Mouse (Mus musculus): ENCODE measurements around the gene 4930474N05Rik. TPM values are rescaled to one million over a fixed set of nuclear protein-coding genes. Genes with fewer than 3 reads are reported as not detected.
A peak's percentile ranks its signal among the peaks of the same experiment; 100 is the strongest.

Gene 4930474N05Rik
- polyA plus RNA-seq (2015; fragmentation: Nextera tagmentation; extraction: Ambion mirVana) = not detected in 2 replicates

DNA sequence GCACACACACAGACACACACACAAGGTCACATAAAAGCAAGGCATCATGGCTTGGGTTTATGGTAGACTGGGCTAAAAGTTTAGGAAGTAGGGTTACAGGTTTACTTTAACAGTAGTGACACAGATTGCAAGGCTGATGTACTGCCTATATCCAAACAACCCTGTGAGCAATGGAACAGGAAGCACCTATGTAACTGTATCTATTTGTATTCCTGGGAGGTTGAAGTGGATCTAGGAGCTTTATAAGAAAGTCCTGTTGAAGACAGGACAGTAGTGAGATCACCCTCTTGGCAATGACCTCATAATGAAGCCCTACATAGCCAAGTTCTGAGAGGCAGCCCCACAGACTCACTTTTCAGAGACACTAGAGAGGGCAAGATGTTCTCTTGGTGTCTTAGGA lies at the start of gene 4930474N05Rik:
Gene 4930474N05Rik, plus strand, starts transcription at position 301 of the 400 bp plus-strand sequence.
- Histone ChIP-seq H3K4me3 (no peak within 1 kb of the TSS), H3K4me2 (no peak within 1 kb of the TSS), H3K9ac (no peak within 1 kb of the TSS), H3K9me3 (no peaks in the 10 kb centered on the region), H3K27ac (replicated peaks) (no peak within 1 kb of the TSS), H3K36me3 (no peaks in the 10 kb centered on the region), H3K27me3 (no peaks in the 10 kb centered on the region), H3K4me1 (replicated peaks) (no peaks in the 10 kb centered on the region)
- ATAC-seq (ENCODE audit: low FRiP score, low read depth) = no peak

DNA sequence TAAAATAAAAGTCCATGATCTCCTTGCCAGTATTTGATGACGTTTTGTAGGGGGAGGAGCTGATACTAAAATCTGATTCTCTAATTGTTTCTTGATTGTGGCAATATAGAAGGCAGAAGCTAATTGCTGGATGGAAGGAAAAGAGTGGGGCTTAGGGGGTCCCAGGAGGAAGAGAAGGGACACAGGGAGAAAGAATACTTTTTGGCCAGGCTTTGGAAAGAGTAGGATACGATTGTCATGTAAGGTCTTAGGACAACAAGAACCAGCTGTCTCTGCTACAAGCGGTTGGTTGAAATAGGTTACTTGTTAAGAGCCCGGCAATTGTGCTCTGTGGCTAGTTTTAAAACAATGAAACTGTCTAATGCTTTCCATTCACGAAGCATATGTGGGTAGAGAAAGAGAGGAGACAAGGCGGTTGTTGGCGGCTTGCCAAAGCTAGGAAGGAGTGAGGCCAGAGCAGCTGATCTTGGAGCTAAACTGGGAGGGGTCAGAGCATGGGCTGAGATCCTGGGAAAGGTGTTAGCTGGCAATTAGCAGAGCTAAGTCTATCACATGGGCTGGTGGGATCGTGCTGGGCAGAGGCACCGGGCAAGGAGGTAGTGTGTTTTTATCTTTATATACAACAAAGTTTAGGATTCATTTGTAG lies 45.8 kb upstream of the 4930474N05Rik start:
- Histone ChIP-seq H3K9ac (no peak overlapping the region), H3K27me3 (no peaks in the 10 kb centered on the region), H3K36me3 (no peaks in the 10 kb centered on the region), H3K27ac (replicated peaks) (no peak overlapping the region), H3K9me3 (no peaks in the 10 kb centered on the region), H3K4me3 (no peak overlapping the region), H3K4me2 (peak overlapping the region; percentile 10; the same call in 1 of the 2 replicates), H3K4me1 (replicated peaks) (peaks cover 6% of the 10 kb centered on the region; the same call in 1 of the 2 replicates)
- WGBS = 38% methylated on average over 9 of the region's 9 CpGs
- ATAC-seq (ENCODE audit: low FRiP score, low read depth) = peak; percentile 79

DNA sequence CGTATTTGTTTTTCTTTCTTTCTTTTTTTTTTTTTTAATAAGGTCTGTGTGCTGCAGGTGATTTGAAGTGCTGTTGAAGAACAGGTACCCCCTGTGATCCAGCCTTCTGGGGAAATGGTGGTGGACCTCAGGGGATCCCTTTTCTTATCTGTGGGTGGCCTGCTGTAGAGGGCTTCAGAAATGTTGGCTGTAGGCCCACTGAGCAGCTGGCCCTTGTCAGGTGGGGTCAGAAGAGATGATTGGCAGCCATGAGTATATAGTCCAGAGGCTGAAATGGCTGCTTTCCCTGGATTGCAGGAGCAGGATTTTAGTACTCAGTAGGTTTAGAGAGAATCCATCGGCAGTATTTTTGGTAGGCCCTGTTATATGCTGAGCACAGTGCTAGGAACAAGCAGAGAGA lies 41.4 kb upstream of the 4930474N05Rik start:
- Histone ChIP-seq H3K4me3 (no peak overlapping the region), H3K4me1 (replicated peaks) (peaks cover 6% of the 10 kb centered on the region; the same call in 1 of the 2 replicates), H3K27ac (replicated peaks) (no peak overlapping the region), H3K36me3 (no peaks in the 10 kb centered on the region), H3K9ac (no peak overlapping the region), H3K4me2 (no peak overlapping the region), H3K9me3 (no peaks in the 10 kb centered on the region), H3K27me3 (no peaks in the 10 kb centered on the region)
- ATAC-seq (ENCODE audit: low FRiP score, low read depth) = no peak
- WGBS = 91% methylated on average over 2 of the region's 2 CpGs

DNA sequence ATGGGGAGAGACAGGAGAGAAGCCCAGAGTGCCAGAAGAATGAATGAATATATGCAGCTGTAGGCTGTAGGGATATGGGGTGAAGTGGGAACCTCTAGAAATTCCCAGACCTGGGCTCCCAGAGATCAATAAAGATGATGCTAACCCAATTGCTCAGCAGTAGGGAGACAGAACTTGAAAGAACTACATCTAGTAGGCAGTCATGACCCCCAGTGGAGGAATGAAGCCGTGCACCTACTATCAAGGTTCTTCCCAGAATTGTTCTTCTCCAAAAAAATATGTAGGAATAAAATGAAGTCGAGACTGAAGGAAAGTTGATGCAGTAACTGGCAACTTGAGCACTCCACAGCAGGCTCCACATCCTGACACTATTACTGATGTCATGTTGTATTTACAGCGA lies 3.8 kb downstream of the 4930474N05Rik start:
- H3K36me3 ChIP-seq = no peaks in the 10 kb centered on the region
- H3K4me3 ChIP-seq = no peak overlapping the region

DNA sequence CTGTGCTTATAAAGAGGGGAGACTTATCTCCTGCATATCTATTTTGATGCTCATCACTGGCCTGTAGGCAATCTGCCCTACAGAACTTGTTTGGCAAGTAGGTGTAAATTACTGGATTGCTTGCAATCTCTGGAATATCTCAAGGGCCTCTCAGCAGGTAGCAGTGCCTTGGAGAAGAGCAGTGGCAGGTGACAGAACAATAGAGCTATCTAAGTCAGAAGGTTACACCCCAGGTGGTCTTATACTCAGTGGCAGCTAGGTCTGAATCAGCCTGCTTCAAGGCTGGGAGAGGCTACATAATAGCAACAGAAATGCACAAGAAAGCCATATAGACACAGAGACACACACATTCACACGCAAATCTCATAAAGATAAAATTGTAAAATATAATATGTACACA lies 4.9 kb downstream of the 4930474N05Rik start:
- H3K27ac ChIP-seq (replicated peaks) = no peak overlapping the region
- H3K9me3 ChIP-seq = no peaks in the 10 kb centered on the region
- no peak overlapping the region for H3K9ac ChIP-seq
- H3K4me2 ChIP-seq = no peak overlapping the region
- H3K27me3 ChIP-seq = no peaks in the 10 kb centered on the region
- ATAC-seq (ENCODE audit: low FRiP score, low read depth) = no peak
- H3K4me3 ChIP-seq = no peak overlapping the region
- WGBS = 63% methylated on average over 1 of the region's 1 CpGs
- H3K36me3 ChIP-seq = no peaks in the 10 kb centered on the region
- H3K4me1 ChIP-seq (replicated peaks) = no peaks in the 10 kb centered on the region

More for the DNA sequence above, 3.8 kb downstream of the 4930474N05Rik start:
- Histone ChIP-seq H3K27ac (replicated peaks) (no peak overlapping the region), H3K4me2 (no peak overlapping the region), H3K27me3 (no peaks in the 10 kb centered on the region), H3K4me1 (replicated peaks) (no peaks in the 10 kb centered on the region), H3K9ac (no peak overlapping the region), H3K9me3 (no peaks in the 10 kb centered on the region)
- WGBS = 89% methylated on average over 3 of the region's 3 CpGs
- no peak for ATAC-seq (ENCODE audit: low FRiP score, low read depth)

DNA sequence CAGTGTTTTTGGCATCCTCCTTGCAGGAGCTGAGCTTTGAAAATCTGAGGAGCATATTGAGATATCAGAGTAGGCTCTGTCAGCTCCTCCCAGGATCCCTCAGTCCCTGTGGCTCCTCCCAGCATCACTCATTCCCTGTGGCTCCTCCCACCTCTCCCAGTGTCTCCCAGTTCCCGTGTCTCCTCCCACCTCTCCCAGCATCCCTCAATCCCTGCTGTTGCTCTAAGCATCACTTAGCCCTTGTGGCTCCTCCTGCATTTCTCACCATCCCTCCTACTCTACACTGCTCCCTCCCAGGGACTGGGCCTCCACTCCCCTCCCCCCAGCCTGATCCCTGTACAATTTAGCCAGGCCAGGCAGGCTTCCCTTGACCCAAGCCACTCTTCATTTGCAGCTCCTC lies 6.0 kb downstream of the 4930474N05Rik start:
- Histone ChIP-seq H3K4me2 (no peak overlapping the region), H3K4me1 (replicated peaks) (no peaks in the 10 kb centered on the region), H3K27me3 (no peaks in the 10 kb centered on the region), H3K9ac (no peak overlapping the region), H3K27ac (replicated peaks) (no peak overlapping the region), H3K36me3 (no peaks in the 10 kb centered on the region), H3K9me3 (no peaks in the 10 kb centered on the region), H3K4me3 (no peak overlapping the region)
- 40% methylated on average over 1 of the region's 1 CpGs for WGBS
- no peak for ATAC-seq (ENCODE audit: low FRiP score, low read depth)

DNA sequence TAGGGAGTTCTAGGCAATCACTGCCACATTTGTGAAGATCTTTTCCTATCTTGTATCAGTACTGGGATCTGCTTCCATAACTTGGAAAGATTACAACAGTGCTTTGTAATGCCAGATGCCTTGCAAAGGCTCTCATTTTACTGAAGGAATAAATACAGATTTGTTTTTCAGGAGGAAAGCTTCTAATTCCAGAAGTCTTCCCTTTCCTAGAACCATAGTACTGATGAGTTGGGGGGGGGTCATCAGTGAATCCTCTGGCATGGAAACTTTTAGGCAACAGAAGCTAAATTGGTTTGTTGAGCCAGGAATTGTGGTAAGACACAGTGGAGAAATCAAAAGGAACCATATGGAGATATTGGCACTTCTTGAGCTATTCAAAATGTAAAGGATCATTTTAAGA lies 19.8 kb downstream of the 4930474N05Rik start:
- ATAC-seq (ENCODE audit: low FRiP score, low read depth) = no peak
- Histone ChIP-seq H3K4me1 (replicated peaks) (no peaks in the 10 kb centered on the region), H3K4me3 (no peak overlapping the region), H3K4me2 (no peak overlapping the region), H3K9me3 (no peaks in the 10 kb centered on the region), H3K27me3 (no peaks in the 10 kb centered on the region), H3K36me3 (no peaks in the 10 kb centered on the region), H3K27ac (replicated peaks) (no peak overlapping the region), H3K9ac (no peak overlapping the region)

DNA sequence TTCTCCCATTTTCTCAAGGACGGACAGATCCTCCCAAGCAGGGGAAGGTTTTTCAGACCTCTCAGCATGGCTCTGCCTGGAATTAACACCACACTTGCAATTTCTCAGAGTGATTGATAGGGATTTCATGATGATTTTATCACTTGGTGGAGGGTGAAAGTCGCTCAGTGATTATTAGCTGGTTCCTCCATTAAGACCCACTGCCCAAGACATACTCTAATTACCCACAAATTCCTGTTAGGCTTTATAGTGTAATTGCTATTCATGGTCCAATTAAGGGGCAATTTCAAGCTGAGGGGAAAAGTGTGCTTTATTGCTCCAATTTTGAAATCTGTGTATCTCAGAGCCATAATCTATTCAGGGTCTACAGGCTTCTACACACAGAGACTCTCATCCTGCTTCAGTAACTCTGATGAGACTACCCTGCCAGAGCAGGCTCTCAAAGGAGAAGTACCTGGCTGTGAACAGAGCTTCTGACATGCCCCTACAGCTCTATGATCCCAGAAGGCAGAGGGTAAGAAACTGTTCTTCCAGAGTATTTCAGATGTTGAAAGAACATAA lies 29.1 kb downstream of the 4930474N05Rik start:
- H3K9ac ChIP-seq = no peak overlapping the region
- no peaks in the 10 kb centered on the region for H3K9me3 ChIP-seq
- no peaks in the 10 kb centered on the region for H3K36me3 ChIP-seq
- no peaks in the 10 kb centered on the region for H3K27me3 ChIP-seq
- no peak for ATAC-seq (ENCODE audit: low FRiP score, low read depth)
- H3K4me2 ChIP-seq = no peak overlapping the region
- WGBS = 49% methylated on average over 2 of the region's 2 CpGs
- no peak overlapping the region for H3K4me3 ChIP-seq
- H3K4me1 ChIP-seq (replicated peaks) = no peaks in the 10 kb centered on the region
- no peak overlapping the region for H3K27ac ChIP-seq (replicated peaks)

DNA sequence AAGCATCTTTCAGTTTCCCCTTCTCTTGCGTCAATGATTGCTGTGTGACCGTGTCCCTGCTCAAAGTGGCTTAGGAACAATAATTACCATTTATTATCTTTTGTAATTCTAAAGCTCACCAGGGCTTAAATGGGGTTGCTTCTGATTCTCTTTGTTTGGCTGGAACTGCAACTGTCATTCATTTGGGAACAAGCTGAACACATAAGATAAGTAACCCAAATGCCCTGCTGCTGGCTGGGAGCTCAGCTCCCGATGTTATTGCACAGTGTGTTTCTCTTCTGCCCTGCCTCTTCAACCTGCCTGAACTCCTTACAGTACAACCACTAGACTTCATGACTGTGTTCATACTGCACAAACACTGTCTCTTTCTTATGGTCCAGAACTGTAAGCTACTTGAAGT lies 41.0 kb downstream of the 4930474N05Rik start:
- no peaks in the 10 kb centered on the region for H3K9me3 ChIP-seq
- WGBS = 37% methylated on average over 3 of the region's 3 CpGs

DNA sequence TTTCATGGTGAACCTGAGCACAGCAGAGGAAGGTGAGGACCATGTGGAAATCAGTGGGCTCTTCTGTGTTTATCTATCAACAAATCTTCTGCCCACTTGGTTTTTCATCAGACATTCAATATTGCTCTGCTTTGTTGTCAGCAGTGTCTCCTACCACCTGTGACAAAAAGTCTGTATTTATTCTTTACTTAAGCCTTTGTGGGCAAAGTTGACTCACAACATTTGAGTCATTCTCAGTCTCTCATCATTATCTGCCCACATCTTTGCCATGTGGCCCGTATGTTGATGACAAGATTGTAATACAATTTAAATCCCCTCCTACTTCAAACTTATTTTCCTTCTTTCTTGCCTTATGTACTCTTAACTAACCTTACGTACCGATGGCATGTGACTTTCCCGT lies 43.0 kb downstream of the 4930474N05Rik start:
- 0 out of 2 replicates have a peak, but pooled peaks cover 3% of the 10 kb centered on the region for H3K4me1 ChIP-seq (replicated peaks)
- H3K36me3 ChIP-seq = no peaks in the 10 kb centered on the region
- no peak overlapping the region for H3K9ac ChIP-seq
- WGBS = 95% methylated on average over 4 of the region's 4 CpGs
- ATAC-seq (ENCODE audit: low FRiP score, low read depth) = no peak
- H3K27ac ChIP-seq (replicated peaks) = no peak overlapping the region
- H3K9me3 ChIP-seq = no peaks in the 10 kb centered on the region
- H3K4me2 ChIP-seq = no peak overlapping the region
- no peaks in the 10 kb centered on the region for H3K27me3 ChIP-seq
- H3K4me3 ChIP-seq = no peak overlapping the region

More for the DNA sequence above, 41.0 kb downstream of the 4930474N05Rik start:
- 0 out of 2 replicates have a peak, but pooled peaks cover 3% of the 10 kb centered on the region for H3K4me1 ChIP-seq (replicated peaks)
- H3K4me2 ChIP-seq = no peak overlapping the region
- H3K36me3 ChIP-seq = no peaks in the 10 kb centered on the region
- no peak for ATAC-seq (ENCODE audit: low FRiP score, low read depth)
- H3K4me3 ChIP-seq = no peak overlapping the region
- no peaks in the 10 kb centered on the region for H3K27me3 ChIP-seq
- H3K9ac ChIP-seq = no peak overlapping the region
- no peak overlapping the region for H3K27ac ChIP-seq (replicated peaks)

DNA sequence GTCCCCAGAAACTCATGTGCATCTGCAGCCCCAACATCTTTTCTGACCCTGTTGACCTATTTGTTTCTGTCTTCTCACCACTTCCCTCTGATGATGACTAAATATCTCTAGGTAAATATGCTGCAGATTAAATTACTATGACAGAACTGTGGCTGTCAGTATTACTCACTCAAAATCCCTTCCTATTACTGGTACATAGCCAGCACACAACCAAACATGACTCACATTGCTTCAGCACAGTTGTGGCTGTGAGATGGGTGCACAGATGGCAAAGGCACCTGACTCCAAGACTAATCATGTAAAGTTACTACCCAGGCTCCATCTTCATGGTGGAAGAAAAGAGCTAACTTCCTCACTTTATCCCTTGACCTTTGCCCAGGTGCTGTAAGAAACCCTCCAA lies 50.5 kb downstream of the 4930474N05Rik start:
- H3K4me1 ChIP-seq (replicated peaks) = no peaks in the 10 kb centered on the region
- no peak overlapping the region for H3K9ac ChIP-seq
- H3K36me3 ChIP-seq = no peaks in the 10 kb centered on the region
- no peak overlapping the region for H3K4me2 ChIP-seq
- H3K27me3 ChIP-seq = no peaks in the 10 kb centered on the region
- no peak overlapping the region for H3K27ac ChIP-seq (replicated peaks)
- no peak for ATAC-seq (ENCODE audit: low FRiP score, low read depth)
- no peak overlapping the region for H3K4me3 ChIP-seq
- no peaks in the 10 kb centered on the region for H3K9me3 ChIP-seq

All from hindbrain, embryonic 15.5 days (tissue).